Mouse (Mus musculus) embryonic fibroblast, embryonic 13.5 days (primary cell): Measurements from ENCODE around the gene Cmtr1. TPM values are rescaled to one million over a fixed set of nuclear protein-coding genes. Genes with fewer than 3 reads are reported as not detected.

Experiments
- H3K27ac ChIP-seq: 2 replicates; pipeline ENCODE4 v1.5.1; 2012; ENCODE audit warnings: low read length, control low read depth, inconsistent platforms; ENCODE audit not compliant: insufficient read depth
- H3K4me1 ChIP-seq: 2 replicates; pipeline ENCODE4 v1.6.1; 2011; ENCODE audit warnings: low read length; ENCODE audit not compliant: control insufficient read depth, insufficient read depth
- H3K4me3 ChIP-seq: 2 replicates; pipeline ENCODE4 v1.5.1; 2011; ENCODE audit warnings: mild to moderate bottlenecking, control low read depth, low read length; ENCODE audit not compliant: insufficient read depth
- CTCF ChIP-seq: IDR thresholded peaks from 2 replicates; pipeline ENCODE4 v1.5.1; 2011; ENCODE audit warnings: mild to moderate bottlenecking, control low read depth, low read length, moderate library complexity, borderline replicate concordance; ENCODE audit not compliant: insufficient read depth
- POLR2A ChIP-seq: IDR thresholded peaks from 2 replicates; pipeline ENCODE4 v1.6.1; 2011; ENCODE audit warnings: low read depth, mild to moderate bottlenecking, control low read depth, low read length, moderate library complexity
- polyA plus RNA-seq: library from polyadenylated mRNA; stranded (reverse); fragments of >200 nt; gene quantifications from 2 replicates; pipeline ENCODE4 v1.2.4, GENCODE M21; 2011; ENCODE audit warnings: low read depth; ENCODE audit not compliant: missing spikeins, insufficient read length

Cmtr1 gene
- polyA plus RNA-seq, 1 experiment = 68.9 TPM

DNA sequence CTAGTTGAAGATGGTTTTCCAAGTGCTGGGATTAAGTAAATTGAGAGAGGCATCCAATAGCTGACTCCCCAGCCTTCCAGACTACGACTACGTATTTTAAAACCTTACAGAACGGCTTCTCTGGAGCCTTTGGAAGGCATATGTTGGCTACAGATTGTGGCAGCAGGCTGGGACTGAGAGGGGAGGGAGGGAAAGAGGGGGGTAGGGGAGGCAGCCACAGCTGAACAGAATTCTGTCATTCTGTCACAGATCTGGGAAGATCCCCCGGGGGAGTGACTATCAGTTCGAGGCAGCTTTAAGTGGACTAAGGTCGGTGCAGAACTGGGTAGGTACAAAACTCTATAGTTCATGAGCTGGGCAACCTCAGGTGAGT, 71.5 kb downstream of the Cmtr1 start:
- TF ChIP-seq CTCF = no peak
- TF ChIP-seq POLR2A = no peak
- no peak overlapping the region for H3K4me3 ChIP-seq
- H3K4me1 ChIP-seq = no peaks in the 10 kb centered on the region
- no peak overlapping the region for H3K27ac ChIP-seq

DNA sequence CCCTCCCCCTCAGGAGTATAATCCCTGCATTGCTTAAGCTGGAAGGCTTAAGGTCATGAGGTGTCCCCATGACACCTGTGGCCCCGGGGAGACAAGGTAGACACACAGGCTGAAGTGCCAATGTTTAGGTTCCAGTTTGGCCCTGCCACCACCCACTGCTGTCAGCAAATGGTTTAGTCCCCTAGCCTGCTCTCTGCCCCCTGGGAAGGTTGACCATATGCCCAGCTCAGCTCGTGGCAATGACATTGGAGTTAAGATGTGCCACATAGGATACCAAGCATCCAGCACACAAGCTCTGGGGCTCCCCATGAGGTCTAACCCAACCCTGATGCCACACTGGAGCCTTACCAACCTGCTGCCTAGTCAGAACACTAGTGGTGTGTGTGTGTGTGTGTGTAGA, 72.1 kb downstream of the Cmtr1 start:
- Histone ChIP-seq H3K4me3 (no peak overlapping the region), H3K27ac (no peak overlapping the region), H3K4me1 (no peaks in the 10 kb centered on the region)
- TF ChIP-seq POLR2A (no peak), CTCF (no peak)

DNA sequence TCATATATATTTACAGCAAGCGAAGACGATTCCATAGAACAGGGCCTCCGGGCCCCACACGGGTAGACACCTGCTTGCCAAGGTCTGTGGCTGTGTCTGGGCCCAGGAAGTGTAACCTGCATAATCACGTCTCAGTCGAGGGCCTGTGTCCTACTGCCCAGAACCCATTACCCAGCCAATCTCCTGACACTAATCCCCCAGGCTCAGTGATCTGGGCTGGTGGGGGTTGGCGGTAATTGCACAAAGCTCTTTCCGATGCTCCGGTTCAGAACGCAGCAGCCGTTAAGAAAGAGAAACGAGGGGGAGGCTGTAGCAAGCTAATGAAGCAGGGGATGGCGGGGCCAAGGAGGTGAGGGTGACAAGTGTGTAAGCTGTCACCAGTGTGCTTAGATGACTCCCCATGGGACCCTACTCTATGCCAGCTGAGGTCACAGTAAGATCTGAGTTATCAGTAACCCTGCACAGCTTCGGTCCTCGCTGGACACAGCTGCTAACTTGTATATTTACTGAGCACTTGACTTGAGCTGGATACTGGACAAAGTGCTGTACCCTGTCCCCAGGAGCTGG, 76.1 kb downstream of the Cmtr1 start:
- H3K4me3 ChIP-seq = no peak overlapping the region
- H3K27ac ChIP-seq = no peak overlapping the region
- no peaks in the 10 kb centered on the region for H3K4me1 ChIP-seq
- TF ChIP-seq CTCF (no peak), POLR2A (no peak)

DNA sequence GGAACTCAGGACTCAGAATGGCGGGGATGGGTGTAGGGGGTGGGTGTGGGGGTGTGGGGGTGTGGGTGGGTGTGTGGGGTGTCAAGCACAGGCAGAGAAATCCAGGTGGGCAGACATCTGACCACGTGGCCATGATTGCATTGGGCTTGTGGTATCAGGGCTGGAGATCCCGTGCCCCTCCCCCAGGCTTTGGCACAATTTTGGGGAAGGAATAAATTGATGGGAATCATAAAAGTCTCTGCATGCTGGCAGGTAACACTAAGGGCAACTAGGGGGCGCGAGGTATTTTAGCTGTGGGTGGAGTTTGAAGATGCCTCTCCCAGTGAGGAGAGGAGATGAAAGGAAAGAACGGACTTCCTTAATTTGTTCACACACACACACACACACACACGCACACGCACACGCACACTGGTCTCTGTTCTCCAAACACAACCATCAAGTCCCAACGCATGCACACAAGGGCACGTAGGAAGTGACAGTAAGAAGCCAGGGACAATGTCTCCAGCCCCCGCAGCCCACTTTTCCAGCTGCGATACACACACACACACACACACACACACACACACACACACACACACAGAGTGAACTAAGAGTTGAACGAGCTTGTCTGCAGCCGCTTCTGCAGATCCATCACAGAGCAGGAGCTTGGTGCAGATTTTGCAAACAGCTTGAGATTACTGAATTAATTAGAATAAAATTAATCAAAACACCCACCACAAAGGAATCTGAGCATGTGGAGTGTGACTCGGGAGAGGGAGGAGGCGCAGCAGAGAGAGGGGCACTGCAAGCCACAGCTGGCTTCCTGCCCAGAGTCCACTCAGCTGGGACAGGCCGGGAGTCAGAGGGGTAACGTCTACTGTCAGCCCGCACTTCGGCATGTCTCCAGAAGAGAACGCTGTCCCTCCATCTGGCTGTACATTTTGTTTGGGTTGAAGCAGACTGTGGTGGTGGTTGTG, 77.7 kb downstream of the Cmtr1 start:
- H3K4me1 ChIP-seq = no peaks in the 10 kb centered on the region
- no peak overlapping the region for H3K4me3 ChIP-seq
- TF ChIP-seq POLR2A (no peak), CTCF (no peak)
- H3K27ac ChIP-seq = no peak overlapping the region

DNA sequence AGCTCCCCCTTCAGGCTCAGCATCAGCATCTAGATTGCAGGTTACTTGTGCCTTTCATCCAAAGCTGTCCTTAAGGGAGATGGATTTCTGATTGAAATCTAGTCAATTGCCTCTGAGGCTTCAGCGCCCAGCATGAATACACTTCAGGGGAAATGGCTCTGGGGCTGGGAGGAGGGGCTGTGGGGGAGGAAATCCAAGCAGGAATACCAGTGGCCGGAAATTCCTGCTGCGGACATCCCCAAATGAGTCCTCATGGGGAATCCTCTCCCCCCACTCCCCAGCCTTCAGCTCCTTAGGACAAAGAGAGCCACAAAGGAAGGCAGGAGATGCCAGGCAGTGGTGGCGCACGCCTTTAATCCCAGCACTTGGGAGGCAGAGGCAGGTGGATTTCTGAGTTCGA, 87.1 kb downstream of the Cmtr1 start:
- TF ChIP-seq CTCF (no peak), POLR2A (no peak)
- no peak overlapping the region for H3K27ac ChIP-seq
- H3K4me3 ChIP-seq = no peak overlapping the region
- H3K4me1 ChIP-seq = no peaks in the 10 kb centered on the region

DNA sequence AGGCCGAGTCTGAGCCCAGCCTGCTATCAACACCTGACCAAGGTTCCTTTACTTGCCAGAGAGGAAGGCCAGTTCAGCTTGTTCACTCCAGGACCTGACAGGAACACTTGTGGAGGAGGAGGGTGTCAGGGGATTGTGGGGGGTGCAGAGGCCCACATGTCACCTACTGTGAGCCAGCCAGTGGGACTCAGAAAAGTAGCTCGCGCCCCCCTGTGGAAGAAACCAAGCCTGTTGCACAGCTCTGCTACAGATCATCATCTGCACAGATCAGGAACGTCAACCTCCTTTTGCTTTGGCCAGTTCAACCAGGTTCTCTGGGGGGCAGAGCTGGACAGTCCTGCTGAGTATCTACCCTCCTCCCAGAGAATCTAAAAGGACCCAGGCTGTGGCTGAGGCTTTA, 94.1 kb downstream of the Cmtr1 start:
- Histone ChIP-seq H3K27ac (no peak overlapping the region), H3K4me1 (no peaks in the 10 kb centered on the region), H3K4me3 (no peak overlapping the region)
- TF ChIP-seq POLR2A (no peak), CTCF (no peak)

Other genes with a start within 250 kb of the Cmtr1 start
- gene Pim1, start 169.8 kb upstream of the Cmtr1 start, polyA plus RNA-seq = 27.5 and 30.7 TPM in 2 replicates
- not detected in 2 replicates for gene Gm17657, start 111.0 kb upstream of the Cmtr1 start, polyA plus RNA-seq
- 10.7 and 13.6 TPM in 2 replicates for gene Tbc1d22b, start 110.8 kb upstream of the Cmtr1 start, polyA plus RNA-seq
- not detected in 2 replicates for gene Tmem217, start 108.2 kb upstream of the Cmtr1 start, polyA plus RNA-seq
- gene Rnf8, start 45.8 kb upstream of the Cmtr1 start, polyA plus RNA-seq = 22.9 and 32.4 TPM in 2 replicates
- gene Gm28043, start 45.7 kb upstream of the Cmtr1 start, polyA plus RNA-seq = 2.1 and 2.7 TPM in 2 replicates
- gene Ccdc167, start 56.4 kb downstream of the Cmtr1 start, polyA plus RNA-seq = 10.8 and 11.0 TPM in 2 replicates